18 mouse cellular contexts compared by ENCODE assay signal in the genomic region with DNA sequence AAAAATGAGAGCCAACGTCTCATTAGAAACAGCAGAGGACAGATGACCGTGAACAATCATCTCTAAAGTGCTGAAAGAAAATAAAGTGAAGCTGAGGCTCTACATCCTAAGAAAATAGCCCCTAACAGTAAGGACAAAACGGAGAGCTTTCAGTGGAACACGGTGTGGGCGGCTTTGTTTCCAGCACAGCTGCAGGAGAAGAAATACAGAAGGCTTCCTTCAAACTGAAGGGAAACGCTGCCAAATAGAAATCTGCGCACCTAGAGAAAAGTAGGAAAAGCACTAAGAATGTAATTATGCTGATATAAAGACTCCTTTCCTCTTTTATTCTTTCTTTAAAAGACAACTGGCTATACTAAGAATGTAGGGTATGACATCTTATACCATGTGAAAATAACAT.
DNase-seq lines count a peak whose midpoint lies in the region.
"Had no signal": no experiment of that assay in that cellular context is flagged by ENCODE, and none has a peak within 500 bp of the region (broad histone marks: within the 10 kb centered on the region; RNA-seq: fewer than 3 reads in every experiment).

No protein-coding gene starts in this region.

- DNase-seq in frontal cortex, postnatal 36 days (ENCODE audit: low spot score in 2 of 2): peak; percentile 35 to 49
- no peak for DNase-seq in frontal cortex, postnatal 25 days (ENCODE audit: low spot score in 2 of 2)
- peak; percentile 48 to 55 for DNase-seq in left cerebral cortex, postnatal 14 days (ENCODE audit: low spot score in 2 of 2)
- no peak for DNase-seq in left cerebral cortex, postnatal 4 days
- peak; percentile 61 to 62 for DNase-seq in right cerebral cortex, adult 2 months (ENCODE audit: low spot score in 2 of 2)
- DNase-seq in T-cell, adult 2 months (ENCODE audit: low spot score): no peak
- no peak for DNase-seq in cerebellum, adult 9-10 months
- DNase-seq: adrenal gland, postnatal 36 days; cerebellum, adult 11-12 months; cerebellum, postnatal 14 days; gastrocnemius, postnatal 25 days; heart, adult 18-20 months; heart, postnatal 10 days; kidney, adult 9 months; kidney, postnatal 25 days; layer of hippocampus, adult 9-11 months; liver; thymus, adult 2 months had no signal

- intact Hi-C loops in left cerebral cortex, postnatal 14 days (cut with DNase I): no loop called here
- intact Hi-C loops in left cerebral cortex, postnatal 4 days (cut with DNase I): no loop called here

Comparison
In these comparisons a context has a peak if more than half of its experiments do, and no peak if none do; other contexts are left out.
1. DNase-seq: peak in frontal cortex, postnatal 36 days (2 of 2), left cerebral cortex, postnatal 14 days (2 of 2) and right cerebral cortex, adult 2 months (2 of 2); none in frontal cortex, postnatal 25 days (0 of 2), left cerebral cortex, postnatal 4 days (single experiment), T-cell, adult 2 months (single experiment) and cerebellum, adult 9-10 months (single experiment).